Mouse (Mus musculus): ENCODE data around the gene Arf5. TPM values are rescaled to one million over a fixed set of nuclear protein-coding genes. Genes with fewer than 3 reads are reported as not detected.

The Arf5 gene
- polyA plus RNA-seq (2016; fragmentation: Nextera tagmentation; extraction: Ambion mirVana): 239 TPM in 2 replicates

- 1% methylated on average over 39 of the region's 42 CpGs for WGBS
- Histone ChIP-seq H3K4me3 (peak within 1 kb of the TSS; percentile 98), H3K9me3 (replicated peaks) (no peaks in the 10 kb centered on the region), H3K27me3 (replicated peaks) (no peaks in the 10 kb centered on the region), H3K9ac (peak within 1 kb of the TSS; percentile 98), H3K36me3 (peaks cover 35% of the 10 kb centered on the region), H3K4me2 (peak within 1 kb of the TSS; percentile 73), H3K27ac (ENCODE audit: poor library complexity, severe bottlenecking) (peak within 1 kb of the TSS; percentile 80), H3K4me1 (replicated peaks) (peaks cover 43% of the 10 kb centered on the region)
- peak; percentile 79 for ATAC-seq (ENCODE audit: insufficient number of reproducible peaks, low FRiP score)
Observed at GRCm38 (mm10) chr6:28423313-28423712, at the start of gene Arf5. Gene Arf5 (plus strand): TSS chr6:28423560.

GRCm38 (mm10) chr6:28381983-28382382 lies 41.4 kb upstream of the Arf5 start:
- Histone ChIP-seq H3K27ac (ENCODE audit: poor library complexity, severe bottlenecking) (no peak overlapping the region), H3K9me3 (replicated peaks) (no peaks in the 10 kb centered on the region), H3K36me3 (no peaks in the 10 kb centered on the region), H3K4me2 (no peak overlapping the region), H3K9ac (no peak overlapping the region), H3K4me1 (replicated peaks) (no peaks in the 10 kb centered on the region), H3K4me3 (no peak overlapping the region), H3K27me3 (replicated peaks) (no peaks in the 10 kb centered on the region)
- no peak for ATAC-seq (ENCODE audit: insufficient number of reproducible peaks, low FRiP score)
- whole genome bisulfite sequencing: 54% methylated on average over 4 of the region's 4 CpGs

GRCm38 (mm10) chr6:28385169-28385568 lies 38.2 kb upstream of the Arf5 start:
- no peaks in the 10 kb centered on the region for H3K4me1 ChIP-seq (replicated peaks)
- no peak overlapping the region for H3K9ac ChIP-seq
- H3K9me3 ChIP-seq (replicated peaks): no peaks in the 10 kb centered on the region
- no peak overlapping the region for H3K4me3 ChIP-seq
- 67% methylated on average over 3 of the region's 3 CpGs for WGBS
- no peak overlapping the region for H3K4me2 ChIP-seq
- H3K27me3 ChIP-seq (replicated peaks): no peaks in the 10 kb centered on the region
- H3K36me3 ChIP-seq: no peaks in the 10 kb centered on the region
- no peak for ATAC-seq (ENCODE audit: insufficient number of reproducible peaks, low FRiP score)
- no peak overlapping the region for H3K27ac ChIP-seq (ENCODE audit: poor library complexity, severe bottlenecking)

GRCm38 (mm10) chr6:28389038-28389437 lies 34.3 kb upstream of the Arf5 start:
- H3K36me3 ChIP-seq: no peaks in the 10 kb centered on the region
- no peak for ATAC-seq (ENCODE audit: insufficient number of reproducible peaks, low FRiP score)
- H3K27ac ChIP-seq (ENCODE audit: poor library complexity, severe bottlenecking): no peak overlapping the region
- peaks cover 14% of the 10 kb centered on the region for H3K27me3 ChIP-seq (replicated peaks)
- no peaks in the 10 kb centered on the region for H3K9me3 ChIP-seq (replicated peaks)
- 82% methylated on average over 3 of the region's 3 CpGs for WGBS
- H3K4me2 ChIP-seq: no peak overlapping the region
- no peak overlapping the region for H3K4me3 ChIP-seq
- no peaks in the 10 kb centered on the region for H3K4me1 ChIP-seq (replicated peaks)
- no peak overlapping the region for H3K9ac ChIP-seq

GRCm38 (mm10) chr6:28396051-28396852 lies 27.1 kb upstream of the Arf5 start:
- Histone ChIP-seq H3K36me3 (no peaks in the 10 kb centered on the region), H3K9ac (no peak overlapping the region), H3K4me3 (peak overlapping the region; percentile 44; the same call in 1 of the 2 replicates), H3K9me3 (replicated peaks) (peaks cover 13% of the 10 kb centered on the region; the same call in 1 of the 2 replicates), H3K27me3 (replicated peaks) (peaks cover 61% of the 10 kb centered on the region), H3K27ac (ENCODE audit: poor library complexity, severe bottlenecking) (no peak overlapping the region), H3K4me2 (peak overlapping the region; percentile 73), H3K4me1 (replicated peaks) (0 out of 2 replicates have a peak, but pooled peaks cover 4% of the 10 kb centered on the region)
- ATAC-seq (ENCODE audit: insufficient number of reproducible peaks, low FRiP score): no peak
- 32% methylated on average over 15 of the region's 15 CpGs for WGBS

GRCm38 (mm10) chr6:28396853-28397457 lies 26.4 kb upstream of the Arf5 start:
- Histone ChIP-seq H3K9me3 (replicated peaks) (peaks cover 13% of the 10 kb centered on the region; the same call in 1 of the 2 replicates), H3K4me3 (peak overlapping the region; percentile 44), H3K9ac (no peak overlapping the region), H3K36me3 (no peaks in the 10 kb centered on the region), H3K4me2 (peak overlapping the region; percentile 73), H3K27me3 (replicated peaks) (peaks cover 60% of the 10 kb centered on the region), H3K27ac (ENCODE audit: poor library complexity, severe bottlenecking) (no peak overlapping the region), H3K4me1 (replicated peaks) (0 out of 2 replicates have a peak, but pooled peaks cover 4% of the 10 kb centered on the region)
- 3% methylated on average over 19 of the region's 19 CpGs for WGBS
- ATAC-seq (ENCODE audit: insufficient number of reproducible peaks, low FRiP score): no peak

- no peak within 1 kb of the TSS for H3K27ac ChIP-seq (ENCODE audit: poor library complexity, severe bottlenecking)
- 1% methylated on average over 33 of the region's 33 CpGs for WGBS
- no peak for ATAC-seq (ENCODE audit: insufficient number of reproducible peaks, low FRiP score)
- peak within 1 kb of the TSS; percentile 42 for H3K9ac ChIP-seq
- H3K27me3 ChIP-seq (replicated peaks): peaks cover 53% of the 10 kb centered on the region
- peaks cover 13% of the 10 kb centered on the region; the same call in 1 of the 2 replicates for H3K9me3 ChIP-seq (replicated peaks)
- H3K4me2 ChIP-seq: peak within 1 kb of the TSS; percentile 73
- H3K4me1 ChIP-seq (replicated peaks): 0 out of 2 replicates have a peak, but pooled peaks cover 4% of the 10 kb centered on the region
- H3K36me3 ChIP-seq: no peaks in the 10 kb centered on the region
- peak within 1 kb of the TSS; percentile 44 for H3K4me3 ChIP-seq
Observed at GRCm38 (mm10) chr6:28397681-28398203, 25.6 kb upstream of the Arf5 start, which contains the start of gene Zfp800. Gene Zfp800 (minus strand): TSS chr6:28398005.

- H3K9me3 ChIP-seq (replicated peaks): peaks cover 13% of the 10 kb centered on the region; the same call in 1 of the 2 replicates
- H3K4me3 ChIP-seq: no peak overlapping the region
- H3K4me2 ChIP-seq: no peak overlapping the region
- peaks cover 50% of the 10 kb centered on the region for H3K27me3 ChIP-seq (replicated peaks)
- 0 out of 2 replicates have a peak, but pooled peaks cover 4% of the 10 kb centered on the region for H3K4me1 ChIP-seq (replicated peaks)
- H3K27ac ChIP-seq (ENCODE audit: poor library complexity, severe bottlenecking): no peak overlapping the region
- H3K9ac ChIP-seq: no peak overlapping the region
- ATAC-seq (ENCODE audit: insufficient number of reproducible peaks, low FRiP score): no peak
- 82% methylated on average over 3 of the region's 3 CpGs for WGBS
- H3K36me3 ChIP-seq: no peaks in the 10 kb centered on the region
Observed at GRCm38 (mm10) chr6:28398726-28399125, 24.6 kb upstream of the Arf5 start.

- 0 out of 2 replicates have a peak, but pooled peaks cover 4% of the 10 kb centered on the region for H3K4me1 ChIP-seq (replicated peaks)
- no peak for ATAC-seq (ENCODE audit: insufficient number of reproducible peaks, low FRiP score)
- no peak overlapping the region for H3K27ac ChIP-seq (ENCODE audit: poor library complexity, severe bottlenecking)
- WGBS: 86% methylated on average over 4 of the region's 4 CpGs
- no peak overlapping the region for H3K4me3 ChIP-seq
- no peak overlapping the region for H3K9ac ChIP-seq
- H3K27me3 ChIP-seq (replicated peaks): peaks cover 42% of the 10 kb centered on the region
- H3K36me3 ChIP-seq: no peaks in the 10 kb centered on the region
- no peak overlapping the region for H3K4me2 ChIP-seq
- H3K9me3 ChIP-seq (replicated peaks): peaks cover 15% of the 10 kb centered on the region
Observed at GRCm38 (mm10) chr6:28399791-28400190, 23.6 kb upstream of the Arf5 start.

- no peak for ATAC-seq (ENCODE audit: insufficient number of reproducible peaks, low FRiP score)
- no peaks in the 10 kb centered on the region for H3K27me3 ChIP-seq (replicated peaks)
- 67% methylated on average over 9 of the region's 9 CpGs for WGBS
- no peak overlapping the region; the same call in 1 of the 2 replicates for H3K4me2 ChIP-seq
- H3K36me3 ChIP-seq: peaks cover under 1% of the 10 kb centered on the region; the same call in 1 of the 2 replicates
- H3K27ac ChIP-seq (ENCODE audit: poor library complexity, severe bottlenecking): no peak overlapping the region
- no peaks in the 10 kb centered on the region for H3K9me3 ChIP-seq (replicated peaks)
- no peaks in the 10 kb centered on the region for H3K4me1 ChIP-seq (replicated peaks)
- H3K4me3 ChIP-seq: no peak overlapping the region
- H3K9ac ChIP-seq: no peak overlapping the region
Observed at GRCm38 (mm10) chr6:28410053-28410452, 13.3 kb upstream of the Arf5 start.

GRCm38 (mm10) chr6:28411236-28411635 lies 12.1 kb upstream of the Arf5 start:
- no peaks in the 10 kb centered on the region for H3K27me3 ChIP-seq (replicated peaks)
- no peaks in the 10 kb centered on the region for H3K9me3 ChIP-seq (replicated peaks)
- H3K36me3 ChIP-seq: peaks cover 8% of the 10 kb centered on the region
- no peaks in the 10 kb centered on the region for H3K4me1 ChIP-seq (replicated peaks)
- no peak overlapping the region for H3K9ac ChIP-seq
- WGBS: 70% methylated on average over 2 of the region's 2 CpGs
- H3K27ac ChIP-seq (ENCODE audit: poor library complexity, severe bottlenecking): no peak overlapping the region
- no peak overlapping the region for H3K4me2 ChIP-seq
- ATAC-seq (ENCODE audit: insufficient number of reproducible peaks, low FRiP score): no peak
- H3K4me3 ChIP-seq: no peak overlapping the region

All from heart, embryonic 12.5 days (tissue).